Mouse (Mus musculus) natural killer cell, adult 2 months (primary cell): Measurements from ENCODE around the gene Itga9.
"Not testable (repeated sequence)": the region's sequence is repeated elsewhere in the genome, so short reads cannot be mapped to it uniquely, and the experiment has no call there.

ENCODE experiments used
- DNase-seq, 2 experiments: peaks; one replicate each; pipeline ENCODE4 v3.0.0; 2022; ENCODE audit warnings: low spot score in 2 of 2

The Itga9 gene

GRCm38 (mm10) chr9:118606148-118606816 is at the start of gene Itga9:
Gene Itga9, plus strand, starts transcription at chr9:118606690.
- DNase-seq, result peak; percentile 42 to 68

DNA sequence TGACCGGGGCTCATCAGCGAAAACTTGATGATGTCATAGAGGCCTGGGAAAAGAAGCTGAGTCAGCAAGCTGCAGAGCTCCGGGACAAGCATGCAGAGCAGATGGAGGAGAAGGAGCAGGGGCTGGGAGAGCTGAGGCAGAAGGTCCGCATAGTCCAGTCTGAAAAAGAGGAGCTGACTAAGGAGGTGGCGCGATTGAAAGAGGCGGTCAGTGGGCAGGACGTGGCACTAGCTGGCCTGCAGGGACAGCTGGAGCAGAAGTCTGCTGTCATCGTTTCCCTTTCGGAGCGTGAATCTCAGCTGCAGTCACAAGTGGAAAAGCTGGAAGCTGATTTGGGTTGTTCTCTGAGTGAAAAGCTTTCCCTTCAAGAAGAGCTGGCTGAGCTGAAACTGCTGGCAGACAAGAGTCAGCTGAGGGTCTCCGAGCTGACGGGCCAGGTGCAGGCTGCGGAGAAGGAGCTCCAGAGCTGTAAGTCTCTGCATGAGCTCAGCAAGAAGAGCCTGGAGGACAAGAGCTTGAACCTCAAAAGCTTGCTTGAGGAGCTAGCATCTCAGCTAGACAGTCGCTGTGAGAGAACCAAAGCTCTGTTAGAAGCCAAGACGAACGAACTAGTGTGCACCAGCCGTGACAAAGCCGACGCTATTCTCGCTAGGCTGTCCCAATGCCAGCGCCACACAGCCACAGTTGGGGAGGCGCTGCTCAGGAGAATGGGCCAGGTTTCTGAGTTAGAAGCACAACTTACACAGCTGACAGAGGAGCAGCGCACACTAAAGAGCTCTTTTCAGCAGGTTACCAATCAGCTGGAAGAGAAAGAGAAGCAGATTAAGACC is 49.3 kb upstream of the Itga9 start:
- DNase-seq, result no peak

DNA sequence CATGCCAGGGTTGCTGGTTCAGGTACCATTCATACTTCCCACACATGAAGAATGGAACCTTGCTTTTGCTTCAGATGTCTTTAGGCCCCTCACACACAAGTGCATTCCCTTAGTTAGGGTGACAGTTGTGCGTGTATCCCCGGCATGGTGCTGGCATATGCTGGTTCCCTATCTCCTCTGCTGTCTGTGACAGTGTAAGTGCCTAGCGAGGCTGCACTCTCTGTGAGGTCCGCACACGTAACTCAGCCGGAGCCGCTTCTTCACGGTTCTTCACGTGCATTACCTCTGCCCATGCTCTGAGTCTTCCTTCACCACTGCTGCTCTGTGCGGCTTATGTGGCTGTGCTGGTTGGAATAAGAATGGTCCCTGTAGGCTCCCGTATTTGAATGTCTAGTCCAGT is 43.1 kb upstream of the Itga9 start:
- no peak for DNase-seq

DNA sequence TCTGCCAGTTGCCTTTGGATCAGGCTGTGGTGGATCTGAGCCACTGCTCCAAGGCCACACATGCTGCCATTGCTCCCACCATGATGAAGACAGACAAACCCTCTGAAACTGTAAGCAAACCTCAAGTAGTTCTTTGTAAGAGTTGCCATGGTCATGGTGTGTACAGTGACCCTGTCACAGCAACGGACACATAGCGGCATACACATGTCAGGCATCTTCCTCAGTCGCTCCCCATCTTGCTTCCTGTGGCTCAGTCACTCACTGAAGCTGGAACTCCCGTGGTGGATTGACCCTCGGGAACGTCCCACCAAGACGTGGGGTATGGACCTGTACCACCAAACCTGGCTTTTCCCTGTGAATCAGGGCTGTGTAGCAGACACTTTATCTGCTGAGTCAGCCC is 42.6 kb upstream of the Itga9 start:
- no peak for DNase-seq

GRCm38 (mm10) chr9:118564696-118565095 is 41.8 kb upstream of the Itga9 start:
- no peak for DNase-seq

DNA sequence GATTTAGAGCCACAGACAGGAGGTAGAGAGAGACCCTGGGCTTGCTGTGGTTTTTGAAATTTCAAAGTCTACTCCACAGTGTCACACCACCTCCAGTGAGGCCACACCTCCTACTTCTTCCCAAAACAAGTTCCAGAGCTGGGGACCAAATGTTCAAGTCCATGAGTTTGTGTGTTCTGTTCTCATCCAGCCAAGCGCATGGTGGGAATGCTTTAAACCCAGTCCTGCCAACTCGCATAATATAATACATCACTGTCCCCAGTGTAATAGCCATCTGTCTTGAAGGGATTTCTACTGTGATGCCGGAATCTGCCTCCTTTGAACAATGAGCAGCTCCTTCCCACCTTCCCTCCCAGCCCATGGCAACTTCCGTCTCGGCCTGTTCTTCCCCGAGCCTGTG is 37.2 kb upstream of the Itga9 start:
- no peak for DNase-seq

DNA sequence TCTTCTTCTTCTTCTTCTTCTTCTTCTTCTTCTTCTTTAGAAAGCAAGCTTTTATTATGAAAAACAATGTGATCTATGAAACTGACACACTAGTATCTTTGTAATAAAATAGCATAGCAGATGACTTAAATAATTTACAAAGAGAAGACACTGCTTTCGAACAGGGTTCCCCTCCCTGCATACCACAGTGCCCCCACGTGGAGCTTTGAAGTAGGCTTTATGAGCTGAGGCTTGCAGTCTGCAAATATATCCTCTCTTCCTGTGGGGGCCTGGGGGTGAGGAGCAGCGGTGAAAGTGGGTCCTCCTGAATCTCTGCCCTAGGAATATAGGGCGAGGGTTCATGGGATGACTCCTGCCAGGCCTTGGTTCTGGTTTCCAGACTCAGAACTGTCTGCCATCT is 35.6 kb upstream of the Itga9 start:
- DNase-seq, result no peak

DNA sequence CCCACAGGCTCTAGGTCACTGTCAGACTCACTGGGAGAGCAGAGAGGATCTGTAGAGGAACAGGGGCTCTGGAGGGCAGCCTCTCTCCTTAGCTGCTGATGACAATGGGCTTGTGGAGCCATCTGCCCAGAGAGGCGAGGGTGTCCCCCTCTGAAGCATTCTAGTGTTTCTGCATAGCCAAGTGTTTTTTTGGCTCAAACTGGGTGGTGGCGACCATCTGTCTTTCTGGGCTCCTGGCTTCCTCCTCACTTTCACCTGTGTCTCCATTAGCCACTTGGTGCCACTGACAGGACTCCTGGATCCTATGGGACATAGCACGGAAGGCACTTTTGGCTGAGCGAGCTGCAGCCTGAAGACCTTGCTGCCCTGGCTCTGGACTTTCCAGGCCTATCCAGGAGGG is 34.8 kb upstream of the Itga9 start:
- DNase-seq, result no peak

GRCm38 (mm10) chr9:118574911-118575310 is 31.6 kb upstream of the Itga9 start:
- no peak for DNase-seq

DNA sequence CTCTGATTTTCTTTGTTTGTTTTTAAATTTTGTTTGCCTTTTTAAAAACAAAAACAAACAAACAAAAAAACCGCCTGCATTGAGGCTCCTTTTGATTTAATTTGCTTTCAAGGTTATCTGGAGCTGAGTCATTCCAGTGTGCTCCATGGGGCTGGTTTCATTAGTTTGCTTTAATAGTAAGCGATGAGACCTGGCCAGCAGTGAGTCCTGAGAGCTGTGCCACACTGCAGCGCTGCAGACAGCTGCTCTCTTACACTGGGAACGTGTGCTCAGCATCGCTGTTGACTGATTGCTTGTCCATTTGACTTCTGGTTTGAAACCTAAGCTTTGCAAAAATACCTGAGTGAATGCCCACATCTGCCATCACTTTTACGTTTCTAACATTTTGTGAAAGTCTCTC is 26.1 kb upstream of the Itga9 start:
- DNase-seq, result no peak

GRCm38 (mm10) chr9:118582757-118583156 is 23.7 kb upstream of the Itga9 start:
- DNase-seq, result no peak

GRCm38 (mm10) chr9:118584838-118585237 is 21.7 kb upstream of the Itga9 start:
- DNase-seq, result no peak

GRCm38 (mm10) chr9:118585998-118586397 is 20.5 kb upstream of the Itga9 start:
- DNase-seq, result no peak

GRCm38 (mm10) chr9:118587115-118587514 is 19.4 kb upstream of the Itga9 start:
- DNase-seq, result no peak

- no peak for DNase-seq
These were observed 17.2 kb upstream of the Itga9 start for GRCm38 (mm10) chr9:118589249-118589648.

GRCm38 (mm10) chr9:118590230-118590629 is 16.3 kb upstream of the Itga9 start:
- no peak for DNase-seq

DNA sequence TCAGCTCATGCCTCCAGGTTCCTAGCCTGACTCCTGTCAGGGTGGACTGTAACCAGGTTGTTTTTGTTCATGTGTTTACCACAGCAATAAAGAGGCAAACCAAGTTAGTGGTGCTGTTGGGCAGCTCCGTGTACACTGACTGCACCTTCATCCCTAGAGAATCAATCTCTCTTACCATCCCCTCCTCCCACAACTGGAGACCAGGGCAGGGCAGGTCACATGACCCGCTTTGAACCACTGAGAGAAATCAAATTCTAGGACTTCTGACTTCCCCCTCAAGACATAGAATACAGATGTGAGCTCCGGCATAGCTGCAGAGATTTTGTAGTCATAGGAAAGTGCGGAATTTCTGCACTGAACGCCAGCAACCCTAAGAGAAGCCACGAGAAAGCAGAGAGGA is 14.9 kb upstream of the Itga9 start:
- DNase-seq, result no peak

- DNase-seq, result no peak
These were observed 13.8 kb upstream of the Itga9 start for GRCm38 (mm10) chr9:118592585-118593249.

- DNase-seq, result no peak
These were observed 13.0 kb upstream of the Itga9 start for GRCm38 (mm10) chr9:118593443-118593842.

DNA sequence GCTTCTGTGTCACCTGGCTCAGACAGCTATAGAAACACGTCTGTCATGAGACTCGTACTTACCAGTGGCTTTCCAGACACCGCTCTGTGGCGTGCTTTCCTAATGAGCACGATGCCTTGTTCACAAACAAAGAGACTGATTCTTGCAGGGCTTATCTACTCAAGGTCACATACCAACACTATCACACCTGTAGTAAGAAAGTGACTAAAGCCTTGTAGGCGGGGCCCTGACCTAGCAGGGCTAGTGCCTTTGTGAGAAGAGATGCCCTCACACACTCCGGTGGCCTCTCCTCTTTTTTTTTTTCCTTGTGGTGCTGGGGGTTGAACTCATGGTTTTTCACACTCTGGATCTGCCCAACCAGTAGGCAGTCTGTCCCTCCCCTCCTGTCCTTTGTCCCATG is 9.7 kb upstream of the Itga9 start:
- no peak for DNase-seq

GRCm38 (mm10) chr9:118600393-118600792 is 6.1 kb upstream of the Itga9 start:
- DNase-seq, result not testable (repeated sequence)

DNA sequence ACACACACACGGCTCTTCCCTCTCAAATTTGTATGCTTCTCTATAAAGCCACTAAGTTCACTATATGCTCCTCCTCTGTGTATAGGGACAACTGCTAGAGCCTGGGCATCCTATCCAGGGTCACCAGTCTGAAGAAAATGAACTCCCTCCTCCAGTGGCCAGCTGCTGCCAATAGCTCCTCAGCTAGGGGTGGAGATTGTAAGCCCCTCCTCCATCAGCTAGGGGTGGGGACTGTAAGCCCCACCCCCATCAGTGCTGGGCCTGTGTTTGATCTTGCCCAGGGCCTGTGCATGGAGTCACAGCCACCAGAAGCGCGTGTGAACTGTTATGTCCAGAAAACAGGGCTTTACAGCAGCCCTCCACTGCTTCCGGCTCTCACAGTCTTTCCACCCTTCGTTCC is 3.9 kb upstream of the Itga9 start:
- DNase-seq, result no peak
